Mouse (Mus musculus) skeletal muscle tissue, adult 2 months (tissue): ENCODE measurements around the gene Med12l.

Experiments
- DNase-seq: peaks from one replicate; pipeline ENCODE4 v3.0.0-alpha.2; 2012; ENCODE audit warnings: low read depth, low spot score

Med12l gene

DNA sequence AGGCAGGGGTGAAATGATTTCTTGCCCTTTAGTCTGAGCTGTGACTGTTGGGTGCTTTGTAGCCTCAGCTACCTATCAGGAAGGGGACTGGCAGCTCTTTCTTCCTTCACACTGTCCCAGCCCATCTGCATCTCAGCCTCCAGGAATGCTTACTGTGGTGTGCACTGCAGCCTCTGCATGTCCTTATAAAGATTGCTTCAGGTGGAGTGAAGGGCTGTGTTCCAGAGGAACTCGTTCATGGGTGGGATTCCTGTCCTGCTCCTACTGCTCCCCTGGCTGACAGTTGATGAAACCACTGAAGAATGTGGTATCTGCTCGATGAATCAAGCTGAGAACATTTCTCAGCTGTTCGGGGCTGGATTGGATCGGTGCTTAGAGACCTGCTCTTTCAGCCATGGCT lies 181.7 kb downstream of the Med12l start:
- no peak for DNase-seq

DNA sequence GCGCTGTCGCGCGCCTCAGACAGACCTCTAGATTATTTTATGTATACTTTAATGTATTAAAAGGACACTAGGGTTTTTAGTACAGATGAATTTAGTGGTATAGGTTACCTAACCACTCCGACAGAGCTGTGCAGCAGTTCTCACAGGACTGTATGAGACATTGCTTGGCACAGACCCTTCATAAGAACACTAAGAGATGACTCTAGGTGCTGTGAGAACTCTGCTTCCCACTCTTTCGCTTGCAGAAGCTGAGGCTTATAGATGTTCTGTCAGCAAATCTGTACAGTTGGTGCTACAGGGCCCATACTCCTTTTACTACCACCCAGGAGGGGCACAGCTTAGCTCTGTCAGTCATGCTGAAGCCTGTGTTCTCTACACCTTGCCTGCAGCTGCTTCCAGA lies 186.0 kb downstream of the Med12l start:
- no peak for DNase-seq

DNA sequence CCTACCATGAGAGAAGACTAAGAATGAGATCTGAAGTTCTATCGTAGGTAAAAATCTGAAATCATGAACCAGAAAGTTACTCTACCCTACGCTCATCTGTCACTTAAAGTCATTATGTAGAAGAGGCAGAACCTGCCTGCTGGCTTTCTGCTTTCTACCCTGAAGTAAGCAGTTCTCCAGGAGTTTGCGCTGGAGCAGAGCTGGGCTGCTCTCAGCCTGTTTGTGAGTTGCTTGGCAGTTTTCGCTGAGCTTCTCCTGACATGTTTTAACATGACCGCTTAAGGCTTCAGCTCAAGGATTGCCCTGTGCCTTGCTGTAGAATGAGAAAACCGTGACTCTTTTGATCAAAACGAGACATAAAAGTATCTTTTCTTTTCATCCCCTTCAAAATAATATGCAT lies 188.5 kb downstream of the Med12l start:
- DNase-seq: no peak

DNA sequence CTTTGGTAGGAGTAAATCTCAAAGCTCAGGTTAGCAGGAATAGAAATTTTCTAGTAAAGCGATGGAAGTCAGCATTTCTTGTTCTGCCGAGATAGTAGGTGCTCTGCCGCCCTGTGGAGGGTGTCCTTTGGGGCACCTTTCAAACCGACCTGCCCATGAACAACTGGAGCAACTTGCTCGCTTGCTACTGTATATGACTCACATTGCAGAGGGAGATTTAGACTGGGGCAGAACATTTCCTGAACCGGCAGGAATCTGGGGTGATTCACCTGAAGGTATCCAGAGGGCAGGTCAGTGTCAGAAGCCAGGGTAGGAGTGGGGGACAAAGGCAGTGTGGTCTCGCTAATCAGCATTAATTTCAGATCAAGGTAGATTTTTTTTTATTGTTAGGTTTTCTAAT lies 189.3 kb downstream of the Med12l start, which contains the start of gene Gpr87:
Gpr87 (minus strand) TSS at position 167 of the 400 bp plus-strand sequence.
- DNase-seq: no peak

DNA sequence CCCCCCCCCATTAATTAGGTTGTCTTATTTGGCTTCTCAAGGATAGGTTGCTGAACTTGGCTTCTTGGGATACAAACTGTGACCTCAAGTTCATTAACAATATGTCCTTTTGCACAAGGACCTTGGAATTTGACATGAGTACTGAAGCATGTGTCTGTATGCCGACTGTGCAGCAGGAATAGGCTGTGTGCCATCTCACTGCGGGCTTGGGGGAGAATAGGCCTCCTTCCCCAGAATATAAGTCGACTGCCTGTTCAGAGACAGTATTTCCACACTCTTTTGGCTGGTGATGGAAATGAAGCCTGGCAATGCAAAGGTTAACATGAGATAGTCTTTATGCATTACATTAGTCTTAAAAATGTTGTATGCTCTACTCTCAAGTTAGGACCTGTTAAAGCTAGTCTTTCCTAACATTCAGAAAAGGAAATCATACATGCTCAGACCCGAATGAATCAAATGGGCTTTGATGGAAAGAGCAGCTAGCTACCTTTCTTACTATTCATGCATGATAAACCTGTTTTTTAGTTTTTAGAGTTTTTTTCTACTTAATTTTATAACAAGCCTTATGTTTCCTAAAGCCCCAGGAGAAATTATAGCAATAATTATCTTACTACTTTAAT lies 191.8 kb downstream of the Med12l start:
- no peak for DNase-seq

DNA sequence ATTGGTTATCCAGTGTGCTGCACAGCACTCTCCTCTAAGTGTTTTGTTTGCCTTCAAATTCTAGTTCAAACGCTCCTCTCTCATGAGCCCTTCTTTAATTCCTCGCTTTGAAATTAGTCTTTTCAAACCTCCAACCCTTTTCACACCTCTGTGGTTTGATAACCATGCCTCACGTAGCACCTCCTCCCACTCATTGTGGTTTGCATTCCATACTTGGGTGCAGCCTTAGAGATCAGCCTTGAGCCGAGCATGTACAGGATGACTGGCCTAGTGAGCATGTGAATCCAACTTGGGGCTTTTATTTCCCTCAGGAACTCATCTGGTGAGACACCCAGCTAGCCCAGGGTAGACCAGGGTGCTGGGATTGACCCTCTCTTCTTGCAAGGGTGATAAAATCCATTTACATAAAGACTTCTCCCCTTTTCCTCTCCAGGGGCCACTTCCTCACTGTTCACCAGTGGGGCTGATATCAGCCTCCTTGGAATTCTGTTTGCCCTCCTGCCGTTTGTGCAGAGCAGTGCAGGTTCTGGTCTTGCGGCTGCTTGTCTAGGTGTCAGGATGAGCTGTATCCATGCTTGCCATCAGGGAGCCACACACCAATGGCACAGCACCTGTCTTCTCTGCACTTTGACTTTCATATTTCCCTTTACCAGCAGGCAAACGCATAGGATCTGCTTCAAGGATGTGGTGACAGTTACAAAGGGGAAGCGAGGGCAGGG lies 198.3 kb downstream of the Med12l start:
- no peak for DNase-seq

DNA sequence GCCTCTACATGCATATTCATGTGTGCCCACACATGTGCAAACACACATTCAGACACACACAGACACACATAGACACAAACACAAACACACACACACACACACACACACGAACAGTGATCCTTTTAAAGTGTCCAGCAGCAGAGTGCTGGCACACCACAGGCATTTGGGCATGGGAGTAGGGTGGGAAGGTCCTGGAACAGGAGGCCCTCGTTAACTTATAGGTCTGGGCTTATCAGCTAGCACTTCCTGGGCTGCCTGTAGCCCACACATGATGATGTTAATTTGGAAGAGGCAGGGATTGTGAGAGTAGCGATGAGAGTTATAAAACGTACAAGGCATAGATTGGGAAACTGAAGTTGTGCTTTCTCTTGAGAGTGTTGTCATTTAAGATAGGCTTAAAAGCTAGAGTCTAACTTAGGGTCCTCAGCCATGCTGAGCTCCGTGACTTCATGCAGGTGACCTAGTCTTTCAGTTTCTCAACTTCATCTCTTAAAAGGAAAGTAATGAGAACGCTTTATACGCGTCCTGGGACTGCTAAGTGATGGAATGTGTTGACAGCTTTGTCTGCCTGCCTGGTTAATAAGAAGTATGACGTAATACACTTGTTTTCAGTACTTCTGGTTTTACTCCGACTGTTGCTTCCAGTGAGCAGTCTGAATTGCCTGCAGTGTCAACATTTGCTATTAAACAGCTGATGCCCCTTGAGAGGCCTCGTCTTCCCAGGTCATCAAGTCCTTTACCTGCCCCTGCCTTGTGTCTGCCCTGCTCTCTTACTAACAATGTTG lies 199.3 kb downstream of the Med12l start:
- DNase-seq: no peak

DNA sequence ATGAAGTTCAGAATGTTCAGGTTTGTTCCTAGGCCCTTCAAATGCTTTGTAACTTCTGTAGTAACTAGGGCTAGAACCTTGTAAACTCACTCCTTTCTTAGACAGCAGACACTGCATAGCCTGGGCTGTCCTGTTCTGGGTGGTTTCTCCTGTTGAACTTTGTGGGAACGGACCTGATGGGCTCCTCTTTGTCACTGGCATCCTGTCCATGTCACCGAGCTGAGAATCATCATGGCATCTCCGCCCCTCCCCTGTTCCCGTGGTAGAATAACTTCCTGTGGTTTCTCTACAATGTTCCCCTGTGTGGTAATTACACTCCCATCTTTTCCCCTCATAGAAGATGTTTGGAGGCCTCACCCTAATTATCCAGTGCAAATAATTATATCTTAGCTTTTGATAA lies 200.3 kb downstream of the Med12l start:
- no peak for DNase-seq

DNA sequence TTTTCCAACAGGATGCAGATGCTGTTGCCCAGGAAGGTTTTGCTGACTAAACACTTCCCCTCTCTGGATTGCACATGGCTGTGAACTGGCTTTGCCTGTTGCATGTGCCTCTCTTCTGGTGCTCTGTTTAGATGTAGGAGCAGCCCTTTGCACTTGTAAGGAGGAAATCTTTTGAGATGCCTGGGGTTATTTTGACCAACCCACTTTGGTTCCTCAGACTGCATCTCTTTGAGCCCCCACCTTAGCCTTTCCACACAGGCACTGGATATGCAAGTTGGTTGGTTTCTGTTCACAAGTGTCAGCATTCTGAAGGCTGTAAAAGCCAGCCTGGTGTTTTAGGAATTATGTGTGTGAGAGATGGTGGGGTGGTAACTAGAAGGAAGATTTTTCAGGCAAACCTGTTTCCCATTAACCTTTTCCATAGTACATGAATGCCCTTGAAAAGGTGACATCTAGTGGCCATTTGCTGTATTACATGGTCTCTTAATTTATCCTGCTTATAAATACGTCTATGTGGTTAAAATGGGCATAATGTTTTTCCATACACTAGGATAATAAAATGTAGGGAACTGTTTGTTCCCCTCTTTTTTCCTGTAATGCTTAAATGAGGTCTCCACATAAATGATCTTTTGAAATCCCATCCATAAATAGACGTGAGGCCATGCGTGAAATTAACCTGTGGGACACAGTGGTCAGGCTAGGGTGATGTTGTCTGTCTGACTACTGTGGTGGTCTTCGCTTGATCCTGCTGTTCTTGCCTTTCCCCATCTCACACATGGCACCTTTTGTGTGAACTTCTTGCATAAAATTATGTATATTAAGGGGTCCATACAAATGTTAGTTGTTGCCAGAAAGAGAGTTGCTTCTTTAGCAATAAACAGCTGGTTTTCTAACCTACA lies 203.3 kb downstream of the Med12l start:
- peak; percentile 30 for DNase-seq

DNA sequence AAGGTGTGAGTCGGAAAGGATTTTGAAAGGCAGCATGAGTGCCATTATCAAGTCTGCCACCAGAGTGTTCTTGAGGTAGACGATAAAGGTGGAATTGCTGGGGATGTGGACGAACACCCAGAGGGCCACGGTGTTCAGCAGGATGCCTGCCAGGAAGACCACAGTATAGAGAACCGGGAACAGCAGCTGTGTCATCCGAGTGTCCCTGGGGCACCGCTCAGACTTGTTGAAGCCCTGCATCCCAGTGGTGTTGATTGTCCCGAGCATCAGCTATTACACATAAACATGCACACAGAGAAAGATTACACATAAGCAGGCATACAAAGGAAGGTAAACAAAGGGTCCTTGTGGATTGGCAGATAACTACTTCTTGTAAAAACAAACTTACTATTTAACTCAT lies 204.5 kb downstream of the Med12l start:
- no peak for DNase-seq

DNA sequence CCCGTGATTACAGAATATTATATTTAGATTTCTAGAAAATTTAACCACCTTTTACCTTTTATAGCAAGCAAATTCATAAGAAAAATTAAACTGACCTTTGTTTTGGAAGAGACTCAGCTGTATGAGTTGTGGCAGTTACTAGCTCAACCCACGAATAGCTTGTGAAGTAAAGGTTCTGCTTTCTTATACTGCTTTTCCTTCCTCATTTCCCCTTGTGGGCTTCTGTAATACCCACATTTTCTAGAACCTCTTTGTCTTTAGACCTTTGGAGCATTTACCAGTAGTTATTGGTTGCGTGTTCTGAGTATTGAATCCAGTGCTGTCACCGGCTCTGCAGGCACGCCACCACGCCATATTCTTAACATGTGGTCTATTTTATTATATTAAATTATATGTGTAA lies 205.1 kb downstream of the Med12l start, which contains the start of gene P2ry13:
P2ry13 (minus strand) TSS at position 156 of the 400 bp plus-strand sequence.
- no peak for DNase-seq

DNA sequence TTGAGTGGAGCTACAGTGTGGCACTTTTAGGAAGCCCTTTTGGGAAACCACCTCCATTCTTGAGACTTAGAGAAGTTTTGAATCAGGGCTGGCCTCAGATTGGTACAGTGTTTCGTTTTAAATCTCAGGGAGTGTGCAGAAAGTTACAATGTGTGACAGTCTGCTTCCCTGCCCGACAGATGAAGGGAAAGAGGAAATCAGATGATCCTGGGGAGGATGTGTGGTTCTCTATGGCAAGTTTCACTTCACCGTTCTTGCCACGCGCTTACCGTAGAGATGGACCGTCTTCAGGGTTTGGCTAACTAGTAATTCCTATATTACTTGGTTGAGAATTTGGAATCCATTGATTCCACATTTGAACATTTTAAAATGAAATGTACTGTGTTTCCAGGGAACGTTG lies 206.2 kb downstream of the Med12l start:
- peak; percentile 19 for DNase-seq

DNA sequence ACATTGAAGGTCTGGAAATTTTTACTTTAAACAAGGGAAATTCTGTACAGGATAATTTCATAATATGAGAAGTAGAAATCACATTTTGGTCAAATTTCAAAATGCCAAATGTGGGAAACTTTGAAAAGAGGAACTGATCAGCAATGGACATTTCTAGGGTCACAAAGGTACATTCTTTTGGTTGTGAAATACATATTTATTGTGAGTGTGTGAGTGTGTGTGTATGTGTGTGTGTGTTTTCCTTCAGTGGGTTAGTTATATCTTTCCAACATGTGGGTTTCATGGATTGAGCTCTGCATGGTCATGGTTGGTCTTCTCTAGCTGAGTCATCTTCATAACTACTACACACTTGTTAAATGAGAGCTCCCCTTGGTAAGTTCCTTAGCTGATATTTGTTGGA lies 206.8 kb downstream of the Med12l start:
- DNase-seq: no peak

DNA sequence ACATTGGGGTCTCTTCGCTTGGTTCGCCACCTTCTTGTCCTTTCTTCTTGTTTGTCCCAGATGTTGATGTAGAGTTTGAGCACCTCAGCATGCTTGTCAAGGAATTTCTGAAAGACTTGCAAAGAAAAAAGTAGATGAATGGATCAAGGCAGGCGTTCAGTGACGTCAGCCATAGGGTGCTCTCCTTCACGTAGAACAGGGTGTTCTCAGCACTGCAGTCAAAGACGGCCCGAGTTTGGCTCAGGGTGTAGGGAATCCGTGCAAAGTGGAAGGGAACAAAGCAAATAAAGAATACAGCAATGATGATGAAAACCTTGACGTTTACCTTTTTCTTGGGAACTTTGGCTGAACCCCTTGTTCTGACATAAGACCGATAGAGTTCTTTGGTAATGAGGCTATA lies 211.6 kb downstream of the Med12l start:
- no peak for DNase-seq

DNA sequence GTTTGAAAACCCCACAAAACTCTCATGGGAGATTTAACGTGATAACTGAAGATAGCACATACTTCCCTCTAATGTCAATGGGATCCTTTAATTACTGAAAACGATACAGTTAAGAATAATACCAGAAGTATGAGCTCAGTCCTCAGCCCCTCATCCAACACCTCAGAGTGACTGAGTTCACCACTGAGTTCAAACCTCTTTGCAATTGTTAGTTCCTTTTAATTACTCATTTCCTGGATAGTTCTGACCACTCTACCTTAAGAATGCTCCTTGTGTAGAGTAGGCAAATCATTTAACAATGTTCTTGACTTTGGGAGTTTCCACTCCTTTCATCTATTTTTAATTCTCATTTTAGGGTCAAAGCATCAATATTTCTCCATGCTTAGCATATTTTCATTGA lies 213.7 kb downstream of the Med12l start:
- DNase-seq: no peak

DNA sequence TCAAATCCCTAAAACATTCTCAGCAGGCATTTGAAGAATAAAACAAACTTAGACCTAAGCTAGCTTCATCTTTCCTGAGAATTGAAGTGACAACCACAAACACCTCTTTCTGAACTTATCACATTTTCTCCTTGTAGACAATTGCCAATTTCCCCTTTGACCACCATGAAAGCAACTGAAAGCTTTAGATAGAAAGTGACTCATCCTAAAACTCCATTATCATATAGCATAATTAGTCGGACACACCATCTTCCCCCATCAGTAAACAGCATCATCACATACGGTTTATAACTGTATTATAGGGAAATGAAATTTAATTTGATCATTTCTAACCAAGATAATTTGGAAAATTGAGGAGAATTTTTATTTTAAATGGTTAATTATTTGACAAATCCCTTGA lies 216.7 kb downstream of the Med12l start:
- DNase-seq: no peak

DNA sequence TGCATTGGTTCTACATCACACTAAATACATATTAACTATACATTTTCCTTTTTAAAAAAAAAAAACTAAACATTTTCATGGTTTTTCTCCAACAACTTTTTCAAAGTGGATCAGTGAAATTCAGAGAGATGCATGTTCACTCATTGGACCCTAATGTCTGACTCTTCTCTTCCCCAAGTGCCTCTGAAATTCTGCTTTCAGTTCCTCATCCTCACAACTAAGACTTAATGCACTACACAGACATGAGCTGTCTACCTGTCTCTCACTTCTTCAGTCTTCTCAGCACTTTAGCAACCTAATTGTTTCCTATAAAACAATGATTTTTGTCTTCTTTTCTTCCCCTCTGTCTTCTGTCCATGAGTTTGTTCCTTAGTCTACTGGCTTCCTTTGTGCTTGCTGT lies 219.8 kb downstream of the Med12l start:
- DNase-seq: no peak

DNA sequence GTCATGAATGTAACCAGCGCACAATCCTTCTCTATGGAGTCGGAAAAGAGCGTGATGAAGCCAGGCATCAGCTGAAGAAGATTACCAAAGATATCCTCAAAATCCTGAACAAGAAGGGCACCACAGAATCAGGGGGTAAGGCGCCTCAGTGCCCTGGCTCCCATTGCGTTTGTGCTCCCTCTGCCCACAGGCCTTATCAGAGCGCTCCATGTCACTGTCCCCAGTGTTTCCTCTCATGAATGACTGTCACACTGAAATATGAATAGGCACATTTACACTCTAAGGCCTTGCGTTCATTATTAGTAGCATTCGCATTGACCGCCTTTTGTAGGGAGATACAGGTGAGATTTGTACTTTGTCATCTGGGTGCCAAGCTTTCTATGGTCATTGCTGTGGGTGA lies 222.1 kb downstream of the Med12l start:
- no peak for DNase-seq

DNA sequence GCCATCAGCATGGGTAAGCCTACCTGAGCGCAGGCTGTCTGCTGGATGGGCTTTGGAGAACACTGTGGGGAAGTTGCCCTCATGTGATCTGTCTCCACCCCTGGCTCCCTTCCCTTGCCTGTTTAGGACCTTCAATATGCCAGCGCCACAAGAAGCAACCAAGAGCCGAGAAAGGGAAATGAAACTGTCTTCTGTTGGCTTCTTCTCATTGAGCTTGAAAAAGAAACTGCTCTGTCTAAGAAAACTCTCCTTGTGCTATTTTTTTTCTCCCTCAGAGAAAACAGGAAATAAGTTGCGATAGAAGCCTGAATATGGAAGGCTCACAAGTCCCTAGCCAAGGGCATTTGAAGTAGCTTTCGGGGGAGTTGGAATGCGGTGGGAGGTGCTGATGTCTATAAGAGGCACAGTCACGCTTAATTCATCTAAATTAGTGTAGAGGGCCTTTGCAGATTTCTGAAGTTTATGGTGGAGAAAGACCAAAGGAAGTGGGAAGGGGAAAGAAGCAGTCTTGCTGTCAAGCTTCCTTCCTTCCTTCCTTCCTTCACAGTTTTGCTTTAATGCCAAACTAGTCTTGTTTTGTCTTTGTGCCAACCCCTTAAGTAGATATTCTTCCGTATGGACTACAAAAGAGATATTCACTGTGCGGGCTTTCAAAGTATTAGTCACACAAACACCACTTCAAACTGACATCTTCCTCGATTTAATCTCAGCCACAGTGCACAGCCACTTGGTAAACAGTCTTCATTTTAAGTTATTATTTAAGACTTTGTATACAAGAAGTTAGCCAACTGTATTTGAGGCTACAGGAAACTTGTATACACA lies 223.3 kb downstream of the Med12l start:
- DNase-seq: peak; percentile 49

DNA sequence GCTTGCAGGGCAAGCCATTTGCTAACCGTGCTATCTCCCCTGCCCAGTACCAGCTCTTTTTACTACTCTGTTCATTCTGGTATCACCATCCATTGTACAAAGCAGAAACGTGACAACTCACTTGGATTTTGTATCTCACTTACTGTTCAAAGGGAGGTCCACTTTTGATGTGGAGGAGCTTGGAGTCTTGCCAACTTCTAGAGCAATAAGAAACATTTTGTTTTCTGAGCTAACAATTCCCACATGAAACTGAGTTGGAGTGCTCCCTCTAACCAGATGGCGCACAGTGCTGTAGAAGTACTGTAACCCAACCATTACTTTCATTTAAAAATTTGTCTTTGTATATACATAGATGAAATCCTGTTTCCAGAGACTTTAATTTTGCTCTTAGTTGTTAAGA lies 225.3 kb downstream of the Med12l start:
- no peak for DNase-seq

DNA sequence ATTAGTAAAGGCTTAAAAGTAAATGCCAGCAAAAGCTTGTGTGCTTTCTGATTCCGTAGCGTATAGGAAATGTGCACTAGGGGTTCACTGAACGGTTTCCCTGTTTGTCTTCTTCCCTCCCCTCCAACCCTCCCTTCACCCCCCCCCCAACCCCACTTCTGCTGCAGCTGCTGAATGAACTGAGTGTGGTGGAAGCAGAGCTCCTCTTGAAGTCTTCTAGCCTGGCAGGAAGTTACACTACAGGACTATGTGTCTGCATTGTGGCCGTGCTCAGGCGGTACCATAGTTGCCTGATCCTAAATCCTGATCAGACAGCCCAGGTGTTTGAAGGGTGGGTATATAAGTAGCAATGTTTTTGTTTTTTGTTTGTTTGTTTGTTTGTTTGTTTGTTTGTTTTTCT lies 229.3 kb downstream of the Med12l start:
- no peak for DNase-seq
